Mouse (Mus musculus) testis, postnatal 10 days (tissue): ENCODE data around the gene Ggcx.

Experiments
- DNase-seq: peaks from one replicate; pipeline ENCODE4 v3.0.0; 2021; ENCODE audit warnings: low spot score

Gene Ggcx

DNA sequence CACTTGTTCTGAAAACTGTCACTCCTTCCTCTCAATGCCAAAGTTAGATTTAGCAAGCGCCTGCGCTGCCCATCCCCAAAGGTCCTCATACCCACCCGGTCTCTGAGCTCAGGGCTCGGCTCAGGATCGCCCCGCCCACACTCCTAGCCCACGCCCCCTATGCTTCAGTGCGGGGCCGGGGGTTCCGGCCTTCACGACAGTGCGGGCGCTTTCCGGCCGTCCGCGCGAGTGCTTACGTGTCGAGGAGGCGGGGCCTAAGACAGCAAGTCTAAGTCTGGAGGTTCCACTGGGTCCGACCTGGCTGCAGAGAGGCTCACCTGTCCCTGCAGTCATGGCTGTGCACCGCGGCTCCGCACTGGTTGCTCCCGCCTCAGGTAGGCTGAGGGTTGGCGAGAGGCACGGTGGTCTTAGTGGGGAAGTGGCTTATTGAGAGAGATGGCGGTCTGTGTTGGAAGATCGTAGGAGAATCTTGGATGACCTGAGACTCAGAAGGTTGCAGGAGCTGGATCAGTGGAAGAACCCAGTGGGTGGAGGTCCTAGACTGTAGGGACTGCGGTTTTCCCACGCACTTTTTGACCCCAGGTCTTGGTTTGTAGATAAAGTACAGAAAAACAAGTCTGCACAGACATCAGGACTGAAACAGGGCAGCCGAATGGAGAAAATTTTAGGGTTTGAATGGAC, at the start of gene Ggcx:
Gene Ggcx (plus strand): TSS at position 233 of the 681 bp plus-strand sequence.
- peak; percentile 99 for DNase-seq

DNA sequence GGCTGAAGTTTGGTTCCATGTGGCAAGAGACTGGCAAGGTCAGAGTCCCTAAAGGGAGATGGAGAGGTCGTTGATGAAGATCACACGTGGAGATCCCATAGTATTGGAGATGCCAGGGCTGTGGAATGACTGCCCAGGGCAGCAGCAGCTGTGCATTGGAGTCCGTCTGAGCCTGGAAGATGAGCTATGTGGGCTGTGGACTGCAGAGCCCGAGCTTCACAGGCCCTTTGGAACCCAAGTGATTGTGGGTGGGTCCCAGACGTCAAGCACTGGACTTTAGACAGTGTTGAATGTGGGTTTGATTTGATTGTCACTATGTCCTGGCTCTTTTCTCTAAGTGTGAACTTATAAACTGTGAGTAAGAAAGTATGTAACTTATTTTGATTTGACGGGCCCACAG, 49.1 kb upstream of the Ggcx start:
- DNase-seq: no peak

DNA sequence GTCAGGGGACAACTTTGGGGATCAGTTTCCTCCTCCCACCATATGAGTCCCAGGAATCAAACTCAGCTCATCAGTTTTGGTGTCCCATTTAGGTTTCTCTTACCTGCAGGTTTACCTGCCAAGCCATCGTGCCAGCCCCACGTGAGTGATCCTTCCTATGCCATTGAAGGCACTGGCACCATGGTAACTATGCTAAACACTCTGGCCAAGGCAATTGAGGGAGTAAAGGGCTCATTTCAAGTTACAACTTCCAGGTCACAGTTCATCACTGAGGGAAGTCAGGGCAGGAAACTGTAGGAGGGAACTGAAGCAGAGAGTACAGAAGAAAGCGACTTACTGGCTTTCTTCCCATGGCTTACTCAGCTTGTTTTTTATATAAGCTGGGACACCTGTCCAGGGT, 47.8 kb upstream of the Ggcx start:
- no peak for DNase-seq

DNA sequence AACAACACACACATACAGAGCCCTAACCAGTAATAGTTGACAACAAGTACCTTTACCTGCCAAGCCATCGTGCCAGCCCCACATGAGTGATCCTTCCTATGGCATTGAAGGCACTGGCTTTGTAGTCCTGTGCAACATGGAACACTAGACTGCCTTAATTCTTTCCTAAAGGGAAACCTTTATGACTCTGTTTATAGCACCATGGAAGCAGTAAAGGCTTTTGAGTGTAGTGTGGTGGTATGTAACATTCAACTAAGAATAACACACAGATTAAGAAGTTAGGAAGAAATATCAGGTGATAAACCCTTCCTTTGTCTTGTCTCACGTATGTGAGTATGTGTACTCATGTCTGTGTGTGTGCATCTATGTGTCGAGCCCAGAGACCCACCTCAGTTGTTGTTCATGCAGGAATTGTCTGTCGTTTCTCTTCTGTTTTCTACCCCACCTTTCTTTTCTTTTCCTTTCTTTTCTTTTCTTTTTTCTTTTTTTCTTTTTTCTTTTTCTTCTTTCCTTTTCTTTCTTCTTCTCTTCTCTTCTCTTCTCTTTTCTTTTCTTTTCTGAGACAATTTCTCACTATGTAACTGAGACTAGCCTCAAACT, 47.2 kb upstream of the Ggcx start, which contains the start of gene Rnf181:
Gene Rnf181 (minus strand): TSS at position 113 of the 600 bp plus-strand sequence.
- DNase-seq: no peak

DNA sequence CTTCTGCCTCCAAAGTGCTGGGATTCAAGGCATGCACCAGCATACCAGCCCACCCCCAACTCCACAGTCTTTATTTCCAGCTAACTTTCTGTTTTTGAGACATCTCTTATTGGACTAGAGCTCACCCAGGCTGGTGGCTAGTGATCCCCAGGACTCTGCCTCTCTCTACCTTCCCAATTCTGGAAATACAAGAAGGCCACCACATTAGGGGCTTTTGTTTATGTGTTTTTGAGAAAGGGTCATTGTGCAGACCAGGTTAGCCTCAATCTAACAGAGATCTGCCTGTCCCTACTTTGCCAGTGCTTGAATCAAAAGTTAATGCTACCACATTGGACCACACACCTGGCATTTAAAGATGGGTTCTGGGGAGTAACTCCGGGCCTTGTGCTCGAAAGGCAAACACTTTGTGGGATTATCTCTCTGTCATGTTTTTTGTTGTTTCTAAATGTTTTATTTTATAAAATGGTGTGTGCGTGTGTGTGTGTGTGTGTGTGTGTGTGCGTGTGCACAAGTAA, 46.6 kb upstream of the Ggcx start:
- DNase-seq: no peak

DNA sequence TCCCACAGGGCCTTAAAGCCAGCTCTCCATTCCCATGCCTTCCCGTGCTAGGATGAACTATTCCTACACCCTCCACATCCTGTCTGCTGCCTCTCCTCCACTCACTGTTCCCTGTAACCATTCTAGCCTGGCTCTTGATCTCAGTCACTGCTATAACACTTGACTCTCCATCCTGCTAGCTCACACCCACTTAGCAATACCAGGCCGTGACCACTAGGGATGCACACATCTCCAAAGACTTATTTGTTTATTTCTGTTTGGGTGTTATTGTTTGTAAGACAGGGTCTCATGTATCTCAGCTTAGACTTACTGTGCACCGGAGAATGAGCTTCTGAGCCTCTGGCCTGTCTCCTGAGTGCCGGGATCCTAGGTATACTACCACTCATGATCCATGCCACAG, 44.6 kb upstream of the Ggcx start:
- no peak for DNase-seq

DNA sequence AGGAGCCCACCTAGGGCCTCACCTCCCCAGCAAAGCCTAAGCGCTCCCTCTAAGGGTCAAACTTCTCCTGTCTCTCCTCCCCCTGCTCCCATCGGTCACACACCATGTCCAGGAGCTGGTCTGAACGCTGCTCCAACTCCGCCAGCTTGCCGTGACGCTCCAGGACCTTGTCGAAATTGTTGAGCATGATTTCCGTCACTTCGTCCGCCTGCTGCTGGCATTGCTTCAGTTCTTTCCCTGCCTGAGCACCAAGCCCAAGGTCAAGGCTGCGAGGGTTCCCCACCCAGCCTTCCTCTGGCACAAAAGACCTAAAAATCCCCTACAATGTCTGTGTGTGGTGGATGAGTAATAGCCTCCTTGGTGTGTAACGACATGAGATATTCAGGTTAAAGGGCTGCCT, 44.0 kb upstream of the Ggcx start:
- peak; percentile 62 for DNase-seq

DNA sequence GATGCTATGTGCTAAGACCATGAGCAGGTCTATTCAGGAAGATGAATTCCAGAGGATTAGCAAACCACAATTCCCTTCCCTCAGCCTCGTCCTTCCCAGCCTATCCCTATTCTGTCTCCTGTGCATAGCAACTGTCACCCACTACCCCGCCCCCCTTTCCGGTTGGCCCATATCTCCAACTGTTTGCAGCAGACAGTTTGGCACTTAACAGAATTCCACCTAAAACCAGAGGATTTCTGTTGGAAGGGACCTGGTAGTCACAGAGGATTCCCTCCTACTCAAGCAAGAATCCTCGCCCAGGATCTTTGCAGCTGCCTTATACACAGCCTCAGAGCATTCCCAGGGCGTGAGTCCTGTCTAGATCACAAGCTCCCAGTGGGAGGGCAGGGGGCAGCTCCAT, 43.0 kb upstream of the Ggcx start:
- DNase-seq: peak; percentile 64

DNA sequence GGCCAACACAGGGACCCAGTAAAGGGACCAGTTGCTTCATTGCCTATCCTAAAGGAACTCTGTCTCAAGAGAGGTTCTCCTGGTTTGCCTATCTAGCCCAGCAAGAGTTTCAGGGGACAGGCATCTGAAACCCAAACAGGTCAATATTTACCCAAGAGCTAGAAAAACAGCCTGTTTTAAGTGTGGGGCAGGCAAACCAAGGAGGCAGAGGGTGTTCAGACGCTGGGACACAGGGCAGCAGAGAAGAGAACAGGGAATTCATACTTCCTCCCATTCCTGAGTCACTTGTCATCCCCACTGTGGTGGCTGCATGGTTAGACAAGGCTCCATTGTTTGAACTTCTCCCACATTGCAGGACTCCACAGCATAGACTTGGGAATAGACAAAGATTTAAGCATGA, 42.5 kb upstream of the Ggcx start:
- no peak for DNase-seq

DNA sequence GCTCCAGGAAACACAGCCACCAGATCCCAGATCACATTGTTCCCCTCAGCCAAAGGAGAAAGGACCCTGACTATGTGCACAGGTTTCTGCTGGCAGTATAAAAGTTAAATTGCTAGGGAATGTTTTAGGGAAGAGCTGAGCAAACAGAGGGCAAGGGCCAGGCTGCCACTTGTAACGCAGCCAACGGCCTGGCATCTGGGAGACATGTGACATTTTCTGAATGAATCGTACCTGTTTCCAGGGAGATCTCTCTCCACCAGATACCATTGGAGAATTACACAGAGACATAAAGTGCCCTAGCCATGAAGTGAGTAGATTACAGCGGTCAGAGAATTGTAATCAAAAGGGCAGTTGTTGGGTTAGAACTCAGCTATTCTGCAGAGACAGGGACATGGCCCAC, 40.9 kb upstream of the Ggcx start:
- DNase-seq: no peak

DNA sequence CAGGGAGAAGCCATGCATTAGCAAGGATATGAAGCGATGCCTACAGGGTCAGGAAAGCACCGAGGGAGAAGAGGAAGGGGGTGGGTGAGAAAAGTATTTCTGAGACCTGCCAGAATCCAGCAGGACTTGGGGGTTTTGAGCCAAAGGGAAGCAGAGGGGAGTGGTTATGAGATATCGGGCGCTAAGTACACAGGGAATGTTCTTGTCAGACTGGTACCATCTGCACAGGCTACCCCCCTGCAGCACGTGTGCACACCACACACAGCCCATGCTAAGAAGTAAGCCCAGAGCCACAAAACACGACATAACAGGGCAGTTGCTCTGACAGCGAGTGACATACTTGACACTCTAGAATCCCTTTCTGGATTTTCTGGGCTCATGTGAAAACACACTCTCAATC, 39.9 kb upstream of the Ggcx start:
- no peak for DNase-seq

DNA sequence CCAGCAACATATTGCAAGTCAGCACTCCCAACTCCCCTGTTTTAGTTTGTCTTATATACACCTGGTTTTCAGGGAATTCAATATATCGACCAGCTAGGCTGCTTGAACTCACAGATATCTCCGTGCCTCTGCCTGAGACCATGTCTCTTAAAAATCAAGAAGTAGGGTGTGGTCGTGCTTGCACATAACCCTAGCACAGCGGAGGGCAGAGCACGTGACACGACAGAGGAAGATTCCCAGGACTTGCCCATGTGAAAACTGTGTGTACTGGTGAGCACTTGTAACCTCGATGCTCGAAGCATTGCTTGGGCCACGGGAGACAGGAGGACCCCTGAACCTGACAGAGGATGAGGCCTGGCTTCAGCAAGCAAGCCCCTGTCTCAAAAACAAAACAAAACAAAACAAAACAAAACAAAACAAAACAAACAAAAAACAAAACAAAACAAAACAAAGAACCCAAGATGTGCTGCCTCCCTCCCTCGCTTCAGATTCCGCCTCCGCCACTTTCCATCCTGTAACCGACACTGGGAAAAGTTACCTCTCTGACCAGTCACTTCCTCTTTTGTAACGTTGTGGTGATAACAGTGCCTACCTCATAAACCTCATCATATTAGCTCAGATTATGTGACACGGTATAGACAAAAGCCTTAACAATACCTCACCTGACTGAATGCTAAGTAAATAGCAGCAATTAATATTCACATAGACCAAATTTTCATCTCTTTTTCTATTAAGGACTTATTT, 39.1 kb upstream of the Ggcx start:
- DNase-seq: no peak

DNA sequence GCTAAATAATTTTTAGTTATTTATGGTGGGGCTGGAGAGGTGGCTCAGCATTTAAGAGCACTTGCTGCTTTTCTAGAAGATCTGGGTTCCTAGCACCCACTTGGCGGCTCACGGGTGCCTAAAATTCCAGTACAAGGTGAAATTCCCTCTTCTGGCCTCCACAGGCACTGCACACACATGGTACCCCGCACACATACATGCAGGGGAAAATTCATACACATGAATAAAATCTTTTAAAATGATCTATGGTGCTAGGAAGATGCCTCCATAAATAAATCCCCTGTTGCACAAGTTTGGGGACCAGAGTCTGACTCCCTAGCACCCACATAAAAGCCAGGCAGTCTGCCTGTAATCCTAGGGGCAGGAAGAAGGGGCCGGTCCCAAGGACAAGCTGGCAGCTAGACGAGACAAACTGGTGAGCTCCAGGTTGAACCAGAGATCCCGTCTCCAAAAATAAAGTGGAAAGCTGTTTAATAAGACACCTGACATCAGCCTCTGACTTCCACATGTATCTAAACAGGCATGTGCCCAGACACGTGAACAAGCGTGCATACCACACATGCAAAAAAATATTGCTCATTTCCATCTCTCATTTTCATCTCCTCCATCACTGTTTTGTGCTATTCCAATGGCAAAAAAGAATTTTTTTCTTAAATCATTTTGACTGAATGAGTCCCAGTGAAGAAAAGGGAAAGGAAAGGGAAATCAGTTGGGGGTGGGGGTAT, 35.4 kb upstream of the Ggcx start:
- no peak for DNase-seq

DNA sequence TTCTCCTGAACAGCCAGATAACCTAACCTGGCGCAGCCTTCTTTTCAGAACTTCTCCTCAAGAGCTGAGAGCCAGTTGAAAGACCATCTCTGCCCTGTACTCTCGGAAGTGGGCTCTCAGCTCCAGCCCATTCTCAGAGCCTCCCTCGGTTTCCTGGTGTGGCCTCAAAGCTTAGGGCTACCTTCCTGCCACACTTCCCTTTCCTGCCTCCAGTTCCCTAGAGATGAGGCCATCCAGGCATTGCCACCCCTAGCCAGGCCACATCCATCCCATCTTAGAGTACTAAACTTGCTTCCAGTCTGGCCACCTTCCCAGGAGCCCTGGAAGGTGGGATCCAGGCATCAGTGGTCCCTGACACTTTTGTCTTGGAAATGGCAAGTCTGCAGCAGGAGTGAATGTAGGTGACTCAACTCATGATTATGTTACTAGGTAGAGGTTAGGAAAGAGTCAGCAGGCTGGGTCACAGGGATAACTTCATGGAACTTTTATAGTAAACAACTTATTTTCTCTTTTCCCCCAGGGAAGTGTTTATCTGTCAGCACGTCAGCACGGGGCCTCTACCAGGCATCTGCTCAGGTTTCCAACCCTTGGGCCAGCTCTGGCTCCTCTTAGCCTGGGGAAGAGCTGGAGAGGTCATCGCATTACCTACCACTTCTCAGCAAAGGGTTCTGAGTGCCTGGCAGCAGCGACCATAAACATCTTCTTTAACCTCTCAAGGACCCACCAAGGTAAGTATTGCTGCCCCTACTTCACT, 34.6 kb upstream of the Ggcx start:
- DNase-seq: no peak

DNA sequence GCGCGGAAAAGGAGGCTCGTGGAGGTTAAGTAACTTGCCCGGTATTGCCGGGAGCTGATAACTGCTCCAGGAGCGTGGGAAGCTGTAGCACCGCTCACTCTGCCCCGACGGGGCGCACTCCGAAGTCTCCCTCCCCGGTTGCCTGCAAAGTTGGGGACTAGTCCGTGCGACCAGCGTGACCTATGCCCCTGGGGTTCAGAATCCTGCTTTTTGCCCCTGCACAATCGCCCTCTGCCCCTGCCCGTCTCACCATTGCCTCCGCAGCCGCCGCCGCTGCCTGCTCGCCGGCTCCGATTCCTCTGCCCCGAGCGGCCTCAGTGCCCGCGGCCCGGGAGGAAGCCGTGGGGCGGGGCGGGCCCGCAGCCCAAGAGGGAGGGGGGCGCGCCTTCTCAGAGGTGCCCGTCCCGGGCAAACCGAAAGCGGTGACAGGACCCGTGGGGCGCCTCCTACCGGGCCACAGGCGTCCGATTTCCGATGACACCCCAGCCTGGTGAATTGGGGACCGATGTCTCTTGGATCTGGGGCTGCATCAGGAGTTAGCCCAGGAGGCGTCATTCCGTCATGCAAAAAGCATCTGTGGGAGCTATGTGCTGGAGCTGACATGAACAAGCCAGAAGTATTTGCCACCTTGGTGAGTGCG, 33.9 kb upstream of the Ggcx start, which contains the start of gene Vamp5:
Gene Vamp5 (minus strand): TSS at position 338 of the 640 bp plus-strand sequence.
- peak; percentile 87 for DNase-seq

DNA sequence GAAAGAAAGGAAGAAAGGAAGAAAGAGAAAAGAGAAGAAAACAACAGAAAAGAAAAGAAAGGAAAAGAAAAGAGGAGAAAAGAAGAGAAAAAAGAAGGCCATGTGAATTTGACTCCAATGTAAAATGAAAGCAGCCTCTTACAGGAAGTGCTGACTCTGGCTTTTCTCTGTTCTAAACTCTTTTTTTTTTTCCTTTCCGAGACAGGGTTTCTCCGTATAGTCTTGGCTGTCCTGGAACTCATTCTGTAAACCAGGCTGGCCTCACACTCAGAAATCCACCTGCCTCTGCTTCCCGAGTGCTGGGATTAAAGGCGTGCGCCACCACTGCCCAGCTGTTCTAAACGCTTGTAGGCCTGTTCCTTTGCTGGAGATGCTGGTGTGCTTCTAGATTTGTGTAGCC, 31.6 kb upstream of the Ggcx start:
- no peak for DNase-seq

DNA sequence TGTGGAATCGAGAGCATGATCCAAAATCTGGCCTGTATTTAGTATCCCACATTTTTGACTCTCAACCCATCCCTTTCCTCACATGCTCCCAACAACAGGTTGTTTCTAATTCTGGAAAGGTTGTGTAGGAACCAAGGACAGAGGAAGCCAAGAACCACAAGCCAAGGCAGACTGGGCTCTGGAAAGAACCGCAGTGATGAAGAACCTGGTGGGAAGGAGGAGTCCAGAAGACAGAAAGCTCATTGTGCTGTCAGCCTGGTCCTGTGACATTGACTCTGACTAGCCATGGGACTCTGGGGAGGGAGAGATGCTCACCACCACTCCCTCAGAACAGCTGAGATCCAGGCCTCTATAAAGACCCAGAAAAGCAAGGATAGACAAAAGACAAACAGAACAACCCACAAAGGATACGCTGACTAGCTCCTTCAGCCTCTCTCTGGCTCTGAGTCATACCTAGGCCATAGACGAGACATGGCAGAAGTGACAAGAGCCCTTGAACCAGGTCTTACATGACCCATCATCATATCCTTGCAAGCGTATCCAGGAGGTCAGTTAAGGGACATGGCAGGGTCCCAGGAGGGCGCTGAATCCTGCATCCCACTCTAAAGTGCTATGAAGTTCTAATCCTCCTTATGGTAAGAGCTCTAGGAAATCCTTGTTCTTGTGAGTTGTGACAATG, 30.8 kb upstream of the Ggcx start:
- no peak for DNase-seq

DNA sequence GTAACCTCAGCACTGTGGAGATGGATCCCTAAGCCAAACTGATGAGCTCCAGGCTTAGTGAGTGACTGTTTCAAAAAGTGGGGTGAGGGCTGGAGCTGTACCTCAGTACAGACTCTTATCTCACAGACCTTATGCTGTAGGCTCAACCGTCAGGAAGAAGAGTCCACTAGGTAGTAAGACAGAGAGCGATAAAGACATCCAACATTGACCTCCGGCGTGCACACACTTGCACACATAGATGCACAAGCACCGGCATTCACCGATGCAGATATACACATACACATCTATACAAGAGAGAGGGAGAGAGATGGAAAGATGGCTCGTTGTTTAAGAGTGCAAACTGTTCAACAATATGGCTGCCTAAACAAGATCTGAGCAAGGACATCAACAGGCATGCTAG, 30.2 kb upstream of the Ggcx start:
- DNase-seq: no peak

DNA sequence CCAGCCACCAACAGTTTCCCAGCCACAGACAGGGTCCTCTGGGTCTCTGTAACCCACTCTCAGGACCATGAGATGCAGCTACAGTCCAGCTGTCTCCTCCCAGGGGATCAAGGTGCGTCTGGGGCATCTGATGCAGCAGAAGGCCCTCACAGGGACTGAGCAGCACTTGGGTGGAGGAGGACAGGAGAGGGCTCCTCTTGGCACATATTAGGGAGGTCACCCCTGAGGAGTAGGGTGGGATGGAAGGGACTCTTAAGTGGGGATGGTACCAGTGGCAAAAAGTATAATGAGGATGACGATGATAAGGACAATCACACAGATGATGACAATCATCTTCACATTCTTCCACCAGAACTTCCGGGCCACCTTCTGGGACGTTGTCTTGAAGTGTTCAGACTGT, 28.9 kb upstream of the Ggcx start:
- DNase-seq: no peak

DNA sequence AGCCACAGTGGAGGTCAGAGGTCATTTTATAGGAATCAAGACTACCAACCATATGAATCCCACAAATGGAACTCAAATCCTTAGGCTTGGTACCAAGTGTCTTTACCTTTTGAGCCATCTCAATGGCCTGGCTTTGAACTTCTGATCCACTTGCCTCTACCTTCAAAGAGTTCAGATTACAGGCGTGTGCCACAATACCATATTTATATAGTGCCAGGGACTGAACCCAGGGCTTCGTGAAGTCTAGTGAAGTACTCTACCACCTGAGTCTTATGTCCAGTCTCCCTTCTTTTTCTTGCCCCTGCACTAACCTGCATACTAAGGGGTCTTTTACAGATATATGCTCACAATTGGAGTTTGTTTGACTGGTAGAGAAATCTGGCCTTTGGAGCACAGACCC, 27.5 kb upstream of the Ggcx start:
- no peak for DNase-seq

DNA sequence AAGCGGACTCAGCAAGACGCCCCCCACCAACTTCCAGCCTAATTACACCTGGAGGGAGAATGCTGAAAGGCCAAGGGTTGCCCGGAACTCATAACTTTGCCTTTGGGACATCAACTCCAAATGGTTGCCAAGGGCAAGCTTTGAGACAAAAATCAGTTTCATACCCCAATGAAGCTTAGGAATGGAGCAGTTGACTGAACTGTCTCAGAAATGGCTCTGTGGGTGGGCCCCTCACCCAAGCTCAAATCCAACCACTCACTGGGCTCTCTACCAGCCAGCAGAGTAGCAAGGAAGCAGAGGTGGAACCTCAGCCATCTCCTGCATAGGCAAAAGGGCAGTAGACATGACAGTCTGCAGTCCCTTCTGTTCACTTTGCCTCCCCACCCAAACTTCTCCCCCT, 26.3 kb upstream of the Ggcx start:
- DNase-seq: no peak
